Mouse (Mus musculus) CD4-positive helper T cell, adult 2 months (primary cell): ENCODE results near the gene Mboat1.

Experiments
- DNase-seq: peaks from one replicate; pipeline ENCODE4 v3.0.0-alpha.2; 2012; ENCODE audit warnings: low read depth, missing footprints, low spot score

The Mboat1 gene

GRCm38 (mm10) chr13:30250341-30250905, 114.1 kb downstream of the Mboat1 start:
- no peak for DNase-seq

- DNase-seq, result no peak
Observed at GRCm38 (mm10) chr13:30251431-30251830, 115.1 kb downstream of the Mboat1 start.

GRCm38 (mm10) chr13:30252692-30253091, 116.4 kb downstream of the Mboat1 start:
- no peak for DNase-seq

- no peak for DNase-seq
Observed at GRCm38 (mm10) chr13:30253636-30254264, 117.5 kb downstream of the Mboat1 start.

GRCm38 (mm10) chr13:30254421-30254820, 118.1 kb downstream of the Mboat1 start:
- DNase-seq, result no peak

- DNase-seq, result peak; percentile 14
Observed at GRCm38 (mm10) chr13:30258802-30259201, 122.5 kb downstream of the Mboat1 start.

GRCm38 (mm10) chr13:30259326-30259725, 123.0 kb downstream of the Mboat1 start:
- peak; percentile 66 for DNase-seq

- peak; percentile 83 for DNase-seq
Observed at GRCm38 (mm10) chr13:30259912-30260560, 123.7 kb downstream of the Mboat1 start.

- no peak for DNase-seq
Observed at GRCm38 (mm10) chr13:30263681-30264080, 127.4 kb downstream of the Mboat1 start.

- DNase-seq, result no peak
Observed at GRCm38 (mm10) chr13:30264303-30264702, 128.0 kb downstream of the Mboat1 start.

GRCm38 (mm10) chr13:30264765-30265164, 128.5 kb downstream of the Mboat1 start:
- no peak for DNase-seq

GRCm38 (mm10) chr13:30266036-30266435, 129.7 kb downstream of the Mboat1 start:
- no peak for DNase-seq

GRCm38 (mm10) chr13:30272040-30272686, 135.9 kb downstream of the Mboat1 start:
- DNase-seq, result peak; percentile 26
